Mouse (Mus musculus) retina, postnatal 7 days (tissue): ENCODE results near the gene Cd244a.

Experiments used
- DNase-seq: peaks from one replicate; pipeline ENCODE4 v3.0.0-alpha.2; 2012; ENCODE audit warnings: low read depth, low spot score

Cd244a gene

GRCm38 (mm10) chr1:171577168-171577567 lies 18.2 kb downstream of the Cd244a start:
- DNase-seq, result no peak

- no peak for DNase-seq
These were observed 25.6 kb downstream of the Cd244a start for GRCm38 (mm10) chr1:171584584-171584983.

GRCm38 (mm10) chr1:171604686-171605085 lies 45.7 kb downstream of the Cd244a start:
- DNase-seq, result no peak

GRCm38 (mm10) chr1:171606656-171607055 lies 47.7 kb downstream of the Cd244a start:
- no peak for DNase-seq

GRCm38 (mm10) chr1:171607176-171607575 lies 48.2 kb downstream of the Cd244a start, which contains the start of gene Ly9:
Gene Ly9 (minus strand): TSS chr1:171607410.
- DNase-seq, result no peak

- DNase-seq, result no peak
These were observed 51.0 kb downstream of the Cd244a start for GRCm38 (mm10) chr1:171610026-171610425.

- no peak for DNase-seq
These were observed 51.8 kb downstream of the Cd244a start for GRCm38 (mm10) chr1:171610781-171611180.

GRCm38 (mm10) chr1:171613962-171614361 lies 55.0 kb downstream of the Cd244a start:
- no peak for DNase-seq

GRCm38 (mm10) chr1:171616881-171617515 lies 58.0 kb downstream of the Cd244a start:
- DNase-seq, result no peak

- DNase-seq, result no peak
These were observed 60.0 kb downstream of the Cd244a start for GRCm38 (mm10) chr1:171619001-171619400.

- DNase-seq, result no peak
These were observed 60.7 kb downstream of the Cd244a start for GRCm38 (mm10) chr1:171619645-171620044.

GRCm38 (mm10) chr1:171620091-171620490 lies 61.1 kb downstream of the Cd244a start:
- DNase-seq, result no peak

GRCm38 (mm10) chr1:171627801-171628200 lies 68.8 kb downstream of the Cd244a start:
- no peak for DNase-seq

- no peak for DNase-seq
These were observed 70.2 kb downstream of the Cd244a start for GRCm38 (mm10) chr1:171629168-171629567.

GRCm38 (mm10) chr1:171630041-171630440 lies 71.0 kb downstream of the Cd244a start:
- no peak for DNase-seq

- DNase-seq, result no peak
These were observed 71.9 kb downstream of the Cd244a start for GRCm38 (mm10) chr1:171630912-171631311.

GRCm38 (mm10) chr1:171631447-171631846 lies 72.5 kb downstream of the Cd244a start:
- DNase-seq, result no peak

- DNase-seq, result no peak
These were observed 76.7 kb downstream of the Cd244a start for GRCm38 (mm10) chr1:171635696-171636095.

- no peak for DNase-seq
These were observed 78.1 kb downstream of the Cd244a start for GRCm38 (mm10) chr1:171637101-171637500.

- no peak for DNase-seq
These were observed 79.7 kb downstream of the Cd244a start for GRCm38 (mm10) chr1:171638686-171639085.

- DNase-seq, result no peak
These were observed 81.8 kb downstream of the Cd244a start for GRCm38 (mm10) chr1:171640796-171641195.

GRCm38 (mm10) chr1:171643612-171644011 lies 84.6 kb downstream of the Cd244a start:
- no peak for DNase-seq

GRCm38 (mm10) chr1:171646429-171646940 lies 87.5 kb downstream of the Cd244a start:
- DNase-seq, result no peak

- DNase-seq, result no peak
These were observed 88.7 kb downstream of the Cd244a start for GRCm38 (mm10) chr1:171647716-171648115.
